Mouse (Mus musculus): ENCODE measurements at regions not wholly inside any gene's neighbourhood (a gene's known extent, or its start where the extent isn't known, plus 50 kb on each side); places are given as distances from the start of the nearest gene placed in this dataset.
A peak's percentile ranks its signal among the peaks of the same experiment; 100 is the strongest.

DNA sequence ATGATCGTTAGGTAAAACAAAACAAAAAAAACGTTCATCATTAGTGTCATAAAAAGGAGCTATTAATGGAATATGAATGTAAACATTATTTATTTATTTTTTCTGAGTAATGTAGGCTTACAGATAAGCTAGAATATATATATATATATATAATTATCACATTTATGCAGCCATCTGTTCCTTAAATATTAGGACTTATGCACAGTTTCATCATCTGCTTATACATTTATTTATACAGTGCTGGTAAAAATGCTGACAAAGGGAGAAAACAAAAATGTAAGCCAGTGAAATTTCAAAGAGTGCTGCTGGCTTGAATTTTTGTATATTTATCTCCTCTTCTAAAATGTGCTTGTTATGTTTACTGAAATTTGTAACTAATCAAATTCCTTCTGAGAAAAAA is 4841.7 kb upstream of the Gm7489 start:
- no peak overlapping the region for H3K27ac ChIP-seq (ENCODE audit: low read depth)
- no peak for ATAC-seq (replicated peaks; ENCODE audit: low FRiP score, low TSS enrichment, low read depth)
- no peaks in the 10 kb centered on the region for H3K9me3 ChIP-seq (ENCODE audit: control insufficient read depth, low read length)
- no peaks in the 10 kb centered on the region for H3K36me3 ChIP-seq (ENCODE audit: control insufficient read depth, insufficient read depth, low read length)
- 68% methylated on average over 2 of the region's 2 CpGs for WGBS
- no peak overlapping the region for H3K9ac ChIP-seq (ENCODE audit: low read length)
- no peaks in the 10 kb centered on the region for H3K27me3 ChIP-seq (replicated peaks; ENCODE audit: control insufficient read depth, insufficient read depth, low read length)
- no peaks in the 10 kb centered on the region for H3K4me1 ChIP-seq (replicated peaks; ENCODE audit: control insufficient read depth, insufficient read depth, low read length)
- H3K4me3 ChIP-seq (ENCODE audit: low read depth, low read length) = no peak overlapping the region
- DNase-seq (ENCODE audit: low spot score) = no peak
- no peak overlapping the region for H3K4me2 ChIP-seq (ENCODE audit: low read length)

DNA sequence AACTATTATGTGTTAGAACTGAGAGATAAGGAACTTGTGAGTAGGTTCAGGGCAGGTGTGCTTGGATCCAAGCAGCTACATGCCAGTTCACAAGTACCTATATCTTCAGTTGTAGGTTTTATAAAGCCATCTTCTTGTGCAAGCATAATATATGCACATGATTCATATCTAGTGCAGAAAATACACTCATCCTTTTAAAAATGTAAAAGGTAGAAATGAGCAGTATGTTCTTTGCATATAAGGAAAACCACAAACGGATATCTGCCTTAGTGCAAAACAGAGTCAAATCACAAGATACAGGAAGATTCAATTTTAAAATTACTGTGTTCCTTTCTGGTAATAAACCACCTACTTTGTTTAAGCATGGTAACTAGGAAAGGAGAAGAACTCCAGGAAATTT is 4819.6 kb upstream of the Gm7489 start:
- no peak for ATAC-seq (replicated peaks; ENCODE audit: low FRiP score, low TSS enrichment, low read depth)
- Histone ChIP-seq H3K27me3 (replicated peaks; ENCODE audit: control insufficient read depth, insufficient read depth, low read length) (no peaks in the 10 kb centered on the region), H3K27ac (ENCODE audit: low read depth) (no peak overlapping the region), H3K9ac (ENCODE audit: low read length) (no peak overlapping the region), H3K9me3 (ENCODE audit: control insufficient read depth, low read length) (no peaks in the 10 kb centered on the region), H3K4me3 (ENCODE audit: low read depth, low read length) (no peak overlapping the region), H3K4me1 (replicated peaks; ENCODE audit: control insufficient read depth, insufficient read depth, low read length) (no peaks in the 10 kb centered on the region), H3K36me3 (ENCODE audit: control insufficient read depth, insufficient read depth, low read length) (no peaks in the 10 kb centered on the region), H3K4me2 (ENCODE audit: low read length) (no peak overlapping the region)
- DNase-seq (ENCODE audit: low spot score) = no peak
- 72% methylated on average over 1 of the region's 1 CpGs for WGBS

DNA sequence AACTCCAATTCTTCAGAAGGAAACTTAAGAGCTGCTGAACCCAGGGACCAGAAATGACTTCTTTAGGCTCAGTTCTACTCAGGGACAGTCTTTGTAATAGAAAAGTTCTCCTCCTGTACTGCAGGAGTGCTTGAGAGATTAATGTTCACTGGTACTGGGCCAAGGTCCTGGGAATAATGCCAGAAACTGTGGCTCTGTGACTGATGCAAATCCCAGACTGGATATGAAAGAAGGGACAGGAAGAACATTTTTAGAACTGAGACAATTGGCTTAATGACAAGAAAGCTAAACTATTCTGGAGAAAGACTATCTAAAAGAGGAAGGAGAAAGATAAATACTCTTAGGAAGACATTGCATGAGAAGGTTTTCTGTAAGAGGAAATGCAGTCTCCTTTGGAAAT is 4818.8 kb upstream of the Gm7489 start:
- Histone ChIP-seq H3K4me1 (replicated peaks; ENCODE audit: control insufficient read depth, insufficient read depth, low read length) (no peaks in the 10 kb centered on the region), H3K27ac (ENCODE audit: low read depth) (no peak overlapping the region), H3K9me3 (ENCODE audit: control insufficient read depth, low read length) (no peaks in the 10 kb centered on the region), H3K9ac (ENCODE audit: low read length) (no peak overlapping the region), H3K36me3 (ENCODE audit: control insufficient read depth, insufficient read depth, low read length) (no peaks in the 10 kb centered on the region), H3K4me3 (ENCODE audit: low read depth, low read length) (no peak overlapping the region), H3K27me3 (replicated peaks; ENCODE audit: control insufficient read depth, insufficient read depth, low read length) (no peaks in the 10 kb centered on the region), H3K4me2 (ENCODE audit: low read length) (no peak overlapping the region)
- no peak for ATAC-seq (replicated peaks; ENCODE audit: low FRiP score, low TSS enrichment, low read depth)
- peak; percentile 80 for DNase-seq (ENCODE audit: low spot score)

DNA sequence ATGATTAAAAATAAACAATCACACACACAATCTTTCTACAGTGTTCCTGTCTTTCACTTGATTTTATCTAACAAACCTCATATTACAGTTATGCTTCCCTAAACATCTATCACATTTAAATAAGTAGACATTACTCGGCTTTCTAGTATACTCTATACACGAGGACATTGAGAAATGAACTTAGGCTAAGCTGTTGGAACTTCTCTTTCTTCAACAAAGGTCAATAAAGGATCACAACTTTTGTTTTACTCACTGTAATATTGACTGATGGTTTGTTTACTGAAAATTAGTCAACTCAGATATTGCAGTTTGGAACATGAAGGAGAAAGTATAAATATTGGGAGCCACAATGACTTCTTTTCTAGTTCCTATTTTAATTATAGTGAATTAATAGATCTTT is 4818.3 kb upstream of the Gm7489 start:
- no peak for DNase-seq (ENCODE audit: low spot score)
- no peaks in the 10 kb centered on the region for H3K4me1 ChIP-seq (replicated peaks; ENCODE audit: control insufficient read depth, insufficient read depth, low read length)
- ATAC-seq (replicated peaks; ENCODE audit: low FRiP score, low TSS enrichment, low read depth) = no peak
- no peak overlapping the region for H3K9ac ChIP-seq (ENCODE audit: low read length)
- no peak overlapping the region for H3K27ac ChIP-seq (ENCODE audit: low read depth)
- no peaks in the 10 kb centered on the region for H3K9me3 ChIP-seq (ENCODE audit: control insufficient read depth, low read length)
- no peaks in the 10 kb centered on the region for H3K36me3 ChIP-seq (ENCODE audit: control insufficient read depth, insufficient read depth, low read length)
- H3K27me3 ChIP-seq (replicated peaks; ENCODE audit: control insufficient read depth, insufficient read depth, low read length) = no peaks in the 10 kb centered on the region
- H3K4me2 ChIP-seq (ENCODE audit: low read length) = no peak overlapping the region
- 34% methylated on average over 2 of the region's 2 CpGs for WGBS
- no peak overlapping the region for H3K4me3 ChIP-seq (ENCODE audit: low read depth, low read length)
